Mouse (Mus musculus): ENCODE results near the gene Gm20388. TPM values are rescaled to one million over a fixed set of nuclear protein-coding genes. Genes with fewer than 3 reads are reported as not detected.

The Gm20388 gene
- polyA plus RNA-seq, 1 experiment from 2014 or later, result not detected

DNA sequence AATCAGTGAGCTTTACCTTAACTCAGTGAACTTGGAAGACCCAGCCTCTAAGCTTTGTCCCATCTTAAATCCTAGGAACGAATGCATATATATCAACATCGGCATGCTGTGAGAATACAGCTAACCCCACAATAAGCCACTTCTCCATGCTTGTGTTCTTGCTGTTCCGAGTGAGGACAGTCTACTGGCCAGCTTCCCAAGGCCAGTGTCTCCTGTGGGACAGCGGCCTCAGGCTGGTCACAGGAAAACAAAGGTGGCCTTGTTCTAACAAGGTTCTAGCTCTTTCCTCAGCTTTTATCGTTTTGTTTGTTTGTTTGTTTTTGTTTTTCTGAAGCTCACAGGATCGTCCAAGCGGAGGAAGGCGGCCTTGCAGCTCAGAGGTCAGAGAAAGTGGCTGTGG is 3823.8 kb downstream of the Gm20388 start:
- Histone ChIP-seq H3K4me2 (ENCODE audit: low read length) (no peak overlapping the region), H3K27me3 (ENCODE audit: control insufficient read depth, insufficient read depth, low read length) (no peaks in the 10 kb centered on the region), H3K36me3 (ENCODE audit: control insufficient read depth, insufficient read depth, low read length) (no peaks in the 10 kb centered on the region), H3K9ac (ENCODE audit: low read length) (no peak overlapping the region), H3K9me3 (ENCODE audit: control insufficient read depth, low read length) (no peaks in the 10 kb centered on the region), H3K4me1 (ENCODE audit: control insufficient read depth in 2 of 2, insufficient read depth in 2 of 2, low read length in 2 of 2) (peaks cover 18% of the 10 kb centered on the region in 2 experiments), H3K4me3 (ENCODE audit: control insufficient read depth in 1 of 2, insufficient read depth in 1 of 2, low read depth in 1 of 2, low read length in 2 of 2) (no peak overlapping the region), H3K27ac (replicated peaks in 1 of 2; ENCODE audit: control insufficient read depth in 1 of 2, insufficient read depth in 1 of 2, low read depth in 2 of 2, low read length in 2 of 2) (no peak overlapping the region)
- ATAC-seq (ENCODE audit: insufficient number of reproducible peaks, insufficient read depth, low FRiP score, low read depth), result no peak
- WGBS, result 74% methylated on average over 8 of the region's 8 CpGs

DNA sequence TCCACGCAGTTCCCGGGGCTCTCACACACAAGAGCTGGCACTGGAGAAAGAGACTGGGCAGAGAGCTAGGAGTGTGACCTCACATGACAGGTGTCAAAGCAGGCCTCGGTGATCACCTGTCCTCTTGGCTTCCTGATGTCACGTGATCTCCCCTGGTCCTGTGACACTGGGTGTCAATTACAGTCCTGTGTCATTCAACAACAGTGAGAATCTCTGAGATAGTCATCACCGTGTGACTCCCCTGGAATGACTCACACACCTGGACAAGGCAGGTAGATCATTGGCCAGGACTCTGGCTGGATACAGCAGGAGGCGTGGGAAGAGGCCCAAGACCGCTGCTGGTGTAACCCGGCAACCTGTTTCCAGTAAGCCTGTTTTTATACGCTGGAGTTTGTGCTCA is 3826.3 kb downstream of the Gm20388 start:
- Histone ChIP-seq H3K4me3 (ENCODE audit: control insufficient read depth in 1 of 2, insufficient read depth in 1 of 2, low read depth in 1 of 2, low read length in 2 of 2) (no peak overlapping the region), H3K4me2 (ENCODE audit: low read length) (no peak overlapping the region), H3K27me3 (ENCODE audit: control insufficient read depth, insufficient read depth, low read length) (no peaks in the 10 kb centered on the region), H3K9ac (ENCODE audit: low read length) (no peak overlapping the region), H3K36me3 (ENCODE audit: control insufficient read depth, insufficient read depth, low read length) (no peaks in the 10 kb centered on the region), H3K27ac (replicated peaks in 1 of 2; ENCODE audit: control insufficient read depth in 1 of 2, insufficient read depth in 1 of 2, low read depth in 2 of 2, low read length in 2 of 2) (no peak overlapping the region), H3K4me1 (ENCODE audit: control insufficient read depth in 2 of 2, insufficient read depth in 2 of 2, low read length in 2 of 2) (peaks cover 15 to 20% of the 10 kb centered on the region in 2 experiments), H3K9me3 (ENCODE audit: control insufficient read depth, low read length) (no peaks in the 10 kb centered on the region)
- no peak for ATAC-seq (ENCODE audit: insufficient number of reproducible peaks, insufficient read depth, low FRiP score, low read depth)
- 79% methylated on average over 9 of the region's 9 CpGs for WGBS

DNA sequence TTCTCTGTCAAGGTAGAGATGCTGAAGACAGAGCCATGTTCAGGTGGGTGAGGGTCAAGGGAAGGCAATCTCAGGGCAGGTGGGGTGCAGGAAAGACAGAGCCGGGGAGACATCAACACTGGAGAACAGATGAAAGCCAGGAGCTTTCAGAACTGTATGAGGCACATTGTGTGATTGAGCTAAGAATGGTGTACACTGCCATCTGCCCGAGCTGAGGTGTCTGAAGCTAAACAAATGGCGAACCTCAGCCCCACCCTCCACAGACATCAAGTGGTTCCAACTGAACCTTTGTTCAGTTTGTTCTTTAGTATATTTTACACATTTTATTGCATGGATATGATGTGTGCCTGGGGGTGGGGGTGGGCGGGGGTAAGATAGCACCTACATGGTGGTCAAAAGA is 3829.6 kb downstream of the Gm20388 start:
- Histone ChIP-seq H3K9me3 (ENCODE audit: control insufficient read depth, low read length) (no peaks in the 10 kb centered on the region), H3K4me2 (ENCODE audit: low read length) (no peak overlapping the region), H3K27me3 (ENCODE audit: control insufficient read depth, insufficient read depth, low read length) (no peaks in the 10 kb centered on the region), H3K4me3 (ENCODE audit: control insufficient read depth in 1 of 2, insufficient read depth in 1 of 2, low read depth in 1 of 2, low read length in 2 of 2) (no peak overlapping the region), H3K36me3 (ENCODE audit: control insufficient read depth, insufficient read depth, low read length) (no peaks in the 10 kb centered on the region), H3K4me1 (ENCODE audit: control insufficient read depth in 2 of 2, insufficient read depth in 2 of 2, low read length in 2 of 2) (peaks cover 12 to 20% of the 10 kb centered on the region in 2 experiments), H3K9ac (ENCODE audit: low read length) (no peak overlapping the region), H3K27ac (replicated peaks in 1 of 2; ENCODE audit: control insufficient read depth in 1 of 2, insufficient read depth in 1 of 2, low read depth in 2 of 2, low read length in 2 of 2) (no peak overlapping the region)
- ATAC-seq (ENCODE audit: insufficient number of reproducible peaks, insufficient read depth, low FRiP score, low read depth), result no peak
- WGBS, result 46% methylated on average over 4 of the region's 4 CpGs

DNA sequence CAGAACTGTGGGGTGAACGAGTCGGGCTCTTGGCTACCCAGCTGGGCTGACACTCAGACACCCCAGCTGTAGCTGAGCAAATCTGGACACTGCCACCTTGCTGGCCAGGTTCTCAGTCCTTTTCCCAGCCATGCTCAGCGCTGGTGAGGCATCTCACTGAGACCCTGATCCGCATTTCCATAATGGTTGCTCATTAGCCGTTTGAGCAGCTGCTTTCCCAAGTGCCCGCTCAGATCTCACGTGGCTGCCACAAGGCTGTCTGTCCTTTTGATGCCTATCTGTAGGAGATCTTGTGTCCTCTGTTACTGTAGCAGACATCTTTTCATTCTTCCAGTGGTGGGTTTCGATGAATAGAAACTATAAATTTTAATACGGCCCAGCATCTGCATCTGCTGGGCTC is 3830.6 kb downstream of the Gm20388 start:
- H3K36me3 ChIP-seq (ENCODE audit: control insufficient read depth, insufficient read depth, low read length), result no peaks in the 10 kb centered on the region
- H3K27ac ChIP-seq (replicated peaks in 1 of 2; ENCODE audit: control insufficient read depth in 1 of 2, insufficient read depth in 1 of 2, low read depth in 2 of 2, low read length in 2 of 2), result no peak overlapping the region
- H3K4me1 ChIP-seq (ENCODE audit: control insufficient read depth in 2 of 2, insufficient read depth in 2 of 2, low read length in 2 of 2), result peaks cover 12 to 20% of the 10 kb centered on the region in 2 experiments
- no peaks in the 10 kb centered on the region for H3K9me3 ChIP-seq (ENCODE audit: control insufficient read depth, low read length)
- H3K27me3 ChIP-seq (ENCODE audit: control insufficient read depth, insufficient read depth, low read length), result no peaks in the 10 kb centered on the region
- H3K4me2 ChIP-seq (ENCODE audit: low read length), result no peak overlapping the region
- WGBS, result 90% methylated on average over 9 of the region's 9 CpGs
- H3K4me3 ChIP-seq (ENCODE audit: control insufficient read depth in 1 of 2, insufficient read depth in 1 of 2, low read depth in 1 of 2, low read length in 2 of 2), result no peak overlapping the region
- no peak overlapping the region; the same call in 1 of the 2 replicates for H3K9ac ChIP-seq (ENCODE audit: low read length)
- ATAC-seq (ENCODE audit: insufficient number of reproducible peaks, insufficient read depth, low FRiP score, low read depth), result no peak

DNA sequence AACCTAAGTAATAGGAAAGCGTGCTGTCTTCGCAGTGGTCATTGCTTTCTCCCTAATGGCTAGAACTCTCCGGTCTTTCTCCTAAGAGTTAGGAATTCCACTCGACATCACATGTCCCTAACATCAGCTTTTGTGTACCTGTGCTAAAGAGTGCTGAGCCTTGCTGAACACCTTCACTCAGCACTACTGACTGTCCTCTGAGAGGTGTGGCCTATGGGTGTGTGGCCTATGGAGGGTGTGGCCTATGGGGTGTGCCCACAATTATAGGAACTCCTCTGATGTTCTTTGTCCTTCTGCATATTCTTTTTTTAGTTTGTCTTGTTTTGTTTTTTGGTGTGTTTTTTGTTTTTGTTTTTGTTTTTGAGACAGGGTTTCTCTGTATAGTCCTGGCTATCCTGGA is 3835.8 kb downstream of the Gm20388 start:
- no peak overlapping the region for H3K27ac ChIP-seq (replicated peaks in 1 of 2; ENCODE audit: control insufficient read depth in 1 of 2, insufficient read depth in 1 of 2, low read depth in 2 of 2, low read length in 2 of 2)
- H3K4me1 ChIP-seq (ENCODE audit: control insufficient read depth in 2 of 2, insufficient read depth in 2 of 2, low read length in 2 of 2), result peaks cover 0 to 7% of the 10 kb centered on the region in 2 experiments; a peak in 2 of 4 replicates
- no peaks in the 10 kb centered on the region for H3K27me3 ChIP-seq (ENCODE audit: control insufficient read depth, insufficient read depth, low read length)
- H3K4me3 ChIP-seq (ENCODE audit: control insufficient read depth in 1 of 2, insufficient read depth in 1 of 2, low read depth in 1 of 2, low read length in 2 of 2), result no peak overlapping the region
- ATAC-seq (ENCODE audit: insufficient number of reproducible peaks, insufficient read depth, low FRiP score, low read depth), result no peak
- H3K36me3 ChIP-seq (ENCODE audit: control insufficient read depth, insufficient read depth, low read length), result no peaks in the 10 kb centered on the region
- H3K4me2 ChIP-seq (ENCODE audit: low read length), result no peak overlapping the region
- no peaks in the 10 kb centered on the region for H3K9me3 ChIP-seq (ENCODE audit: control insufficient read depth, low read length)
- no peak overlapping the region for H3K9ac ChIP-seq (ENCODE audit: low read length)
- 91% methylated on average over 4 of the region's 4 CpGs for WGBS

DNA sequence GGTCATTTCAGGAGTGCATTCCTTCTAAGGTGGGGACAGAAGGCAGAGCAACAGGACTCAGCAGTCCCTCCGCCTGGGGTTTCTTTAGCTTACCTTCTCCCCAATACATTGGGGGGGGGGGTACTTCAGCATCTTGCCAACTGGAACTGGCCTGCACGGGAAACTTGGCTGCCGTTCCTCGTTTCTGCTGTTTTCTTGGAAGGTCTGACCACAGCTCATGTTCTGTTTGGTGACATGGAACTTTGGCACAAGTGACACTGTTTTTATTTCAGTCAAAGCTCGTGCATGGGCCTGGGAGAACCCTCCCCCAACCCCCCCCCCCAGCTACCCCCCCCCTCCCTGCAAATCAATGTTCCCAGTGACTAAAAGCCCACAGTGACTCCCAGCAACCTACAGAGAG is 3837.1 kb downstream of the Gm20388 start:
- 40% methylated on average over 5 of the region's 5 CpGs for WGBS
- Histone ChIP-seq H3K4me1 (ENCODE audit: control insufficient read depth in 2 of 2, insufficient read depth in 2 of 2, low read length in 2 of 2) (peaks cover 10 to 12% of the 10 kb centered on the region in 2 experiments), H3K36me3 (ENCODE audit: control insufficient read depth, insufficient read depth, low read length) (no peaks in the 10 kb centered on the region), H3K9ac (ENCODE audit: low read length) (no peak overlapping the region), H3K9me3 (ENCODE audit: control insufficient read depth, low read length) (no peaks in the 10 kb centered on the region), H3K4me3 (ENCODE audit: control insufficient read depth in 1 of 2, insufficient read depth in 1 of 2, low read depth in 1 of 2, low read length in 2 of 2) (no peak overlapping the region), H3K4me2 (ENCODE audit: low read length) (no peak overlapping the region), H3K27me3 (ENCODE audit: control insufficient read depth, insufficient read depth, low read length) (no peaks in the 10 kb centered on the region), H3K27ac (replicated peaks in 1 of 2; ENCODE audit: control insufficient read depth in 1 of 2, insufficient read depth in 1 of 2, low read depth in 2 of 2, low read length in 2 of 2) (peak overlapping the region; percentile 27 to 54; a peak in 3 of 4 replicates)
- ATAC-seq (ENCODE audit: insufficient number of reproducible peaks, insufficient read depth, low FRiP score, low read depth), result peak; percentile 44; the same call in 1 of the 2 replicates

DNA sequence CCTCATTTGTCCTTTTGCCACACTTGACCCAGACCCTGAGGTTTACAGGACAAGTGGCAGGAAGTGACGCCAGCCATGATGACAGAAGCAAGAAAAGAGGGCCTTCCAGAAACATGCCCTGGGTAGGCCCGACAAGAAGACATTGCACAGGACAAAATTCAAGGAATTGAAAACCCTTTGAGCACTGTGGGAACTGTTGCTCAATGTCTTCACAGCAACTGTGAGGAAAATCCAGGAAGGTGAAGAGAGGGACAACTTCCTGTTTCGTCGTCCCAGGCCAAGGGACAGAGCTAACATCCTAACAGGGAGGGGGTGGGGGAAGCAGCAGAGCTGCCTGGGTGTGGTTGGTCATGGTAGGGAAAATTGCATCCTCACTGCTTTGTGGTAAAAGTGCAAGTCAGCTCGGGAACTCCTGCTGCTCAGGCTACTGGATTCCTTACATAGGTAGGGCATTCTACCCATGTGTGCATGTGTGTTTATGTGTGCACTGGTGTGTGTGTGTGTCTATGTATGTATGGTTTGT is 3839.6 kb downstream of the Gm20388 start:
- WGBS, result 53% methylated on average over 5 of the region's 5 CpGs
- Histone ChIP-seq H3K4me2 (ENCODE audit: low read length) (no peak overlapping the region), H3K4me3 (ENCODE audit: control insufficient read depth in 1 of 2, insufficient read depth in 1 of 2, low read depth in 1 of 2, low read length in 2 of 2) (no peak overlapping the region), H3K36me3 (ENCODE audit: control insufficient read depth, insufficient read depth, low read length) (no peaks in the 10 kb centered on the region), H3K27ac (replicated peaks in 1 of 2; ENCODE audit: control insufficient read depth in 1 of 2, insufficient read depth in 1 of 2, low read depth in 2 of 2, low read length in 2 of 2) (peak overlapping the region in 1 of 2 experiments; percentile 44; a peak in 1 of 4 replicates), H3K9me3 (ENCODE audit: control insufficient read depth, low read length) (no peaks in the 10 kb centered on the region), H3K9ac (ENCODE audit: low read length) (no peak overlapping the region), H3K4me1 (ENCODE audit: control insufficient read depth in 2 of 2, insufficient read depth in 2 of 2, low read length in 2 of 2) (peaks cover 28 to 30% of the 10 kb centered on the region in 2 experiments), H3K27me3 (ENCODE audit: control insufficient read depth, insufficient read depth, low read length) (no peaks in the 10 kb centered on the region)
- no peak for ATAC-seq (ENCODE audit: insufficient number of reproducible peaks, insufficient read depth, low FRiP score, low read depth)

Data from heart, embryonic 14.5 days (tissue).